Mouse (Mus musculus) CD4-positive, CD25-positive, alpha-beta regulatory T cell (primary cell): ENCODE measurements around the gene Serpinb9. TPM values are rescaled to one million over a fixed set of nuclear protein-coding genes. Genes with fewer than 3 reads are reported as not detected.

ENCODE experiments used
- polyA plus RNA-seq: library from polyadenylated mRNA; unstranded; fragments of 100-300 nt; shearing (Covaris generic); gene quantifications from one replicate; pipeline ENCODE4 v1.2.1, GENCODE M21; 2017

Serpinb9 gene
- polyA plus RNA-seq: 19.5 TPM

GRCm38 (mm10) chr13:33002950-33003349, at the start of gene Serpinb9:
Gene Serpinb9, plus strand, starts transcription at chr13:33003250.

GRCm38 (mm10) chr13:32964989-32965811, 37.9 kb upstream of the Serpinb9 start, which contains the start of gene Serpinb6b:
Gene Serpinb6b, plus strand, starts transcription at chr13:32965209.

GRCm38 (mm10) chr13:33027244-33027643, 24.2 kb downstream of the Serpinb9 start, which contains the start of gene Serpinb9b:
Gene Serpinb9b, plus strand, starts transcription at chr13:33027416.

Other genes starting within 250 kb of the Serpinb9 start
- not detected for gene Mylk4, start 219.3 kb upstream of the Serpinb9 start, polyA plus RNA-seq
- 88.3 TPM for gene Wrnip1, start 201.2 kb upstream of the Serpinb9 start, polyA plus RNA-seq
- not detected for gene D930007J09Rik, start 200.4 kb upstream of the Serpinb9 start, polyA plus RNA-seq
- 2.8 TPM for gene Serpinb1a, start 152.1 kb upstream of the Serpinb9 start, polyA plus RNA-seq
- not detected for gene Serpinb1c, start 105.0 kb upstream of the Serpinb9 start, polyA plus RNA-seq
- 15.2 TPM for gene Serpinb6b, start 38.0 kb upstream of the Serpinb9 start, polyA plus RNA-seq
- gene Serpinb9b, start 24.2 kb downstream of the Serpinb9 start, polyA plus RNA-seq: 0.07 TPM
- gene Serpinb1b, start 75.3 kb downstream of the Serpinb9 start, polyA plus RNA-seq: not detected
- not detected for gene Serpinb9c, start 156.5 kb downstream of the Serpinb9 start, polyA plus RNA-seq
- not detected for gene Serpinb9d, start 189.7 kb downstream of the Serpinb9 start, polyA plus RNA-seq
- not detected for gene Serpinb9e, start 246.4 kb downstream of the Serpinb9 start, polyA plus RNA-seq